Comparison of ENCODE assay signal across 7 mouse cellular contexts in genomic region chr7:104218701-104219569, GRCm38 (mm10). TPM values are rescaled to one million over a fixed set of nuclear protein-coding genes. Genes with fewer than 3 reads are reported as not detected.
A peak's percentile ranks its signal among the peaks of the same experiment; 100 is the strongest.
DNase-seq lines count a peak whose midpoint lies in the region; ATAC-seq lines count a peak whose summit lies in the region.

TSS of gene Trim6 (plus strand) at chr7:104218793.

- H3K4me3 ChIP-seq in forebrain, embryonic 16.5 days (replicated peaks; ENCODE audit: low read length) = peak within 1 kb of the TSS; percentile 21
- H3K4me3 ChIP-seq in limb, embryonic 11.5 days (ENCODE audit: low read depth, low read length) = peak within 1 kb of the TSS; percentile 30
- H3K4me3 ChIP-seq in stomach, embryonic 14.5 days (ENCODE audit: low read depth, low read length) = peak within 1 kb of the TSS; percentile 30

- H3K27ac ChIP-seq in forebrain, embryonic 16.5 days (ENCODE audit: low read length) = no peak within 1 kb of the TSS
- no peak within 1 kb of the TSS for H3K27ac ChIP-seq in limb, embryonic 11.5 days (replicated peaks; ENCODE audit: low read depth, low read length)
- H3K27ac ChIP-seq in stomach, embryonic 14.5 days (ENCODE audit: low read length) = no peak within 1 kb of the TSS

- no peaks in the 10 kb centered on the region for H3K9me3 ChIP-seq in forebrain, embryonic 16.5 days (ENCODE audit: control insufficient read depth, low read length)
- no peaks in the 10 kb centered on the region for H3K9me3 ChIP-seq in limb, embryonic 11.5 days (ENCODE audit: control insufficient read depth, low read length)
- H3K9me3 ChIP-seq in stomach, embryonic 14.5 days (ENCODE audit: control insufficient read depth, low read depth, low read length) = no peaks in the 10 kb centered on the region

- DNase-seq in R1 (ENCODE audit: low read depth, low spot score) = peak; percentile 97
- peak; percentile 18 to 64 for DNase-seq in adrenal gland, postnatal 4 days (ENCODE audit: low spot score in 2 of 2)
- peak; percentile 76 for DNase-seq in limb, embryonic 11.5 days (ENCODE audit: low spot score)
- peak; percentile 56 for DNase-seq in mesoderm, embryonic 11.5 days (ENCODE audit: low read depth, low spot score)

- WGBS in forebrain, embryonic 16.5 days = 3% methylated on average over 37 of the region's 37 CpGs
- WGBS in limb, embryonic 11.5 days = 2% methylated on average over 37 of the region's 37 CpGs
- 3% methylated on average over 37 of the region's 37 CpGs for WGBS in stomach, embryonic 14.5 days

- peak within 1 kb of the TSS; percentile 45 for H3K4me2 ChIP-seq in forebrain, embryonic 16.5 days (ENCODE audit: low read length)
- H3K4me2 ChIP-seq in limb, embryonic 11.5 days (ENCODE audit: low read depth, severe bottlenecking) = peak within 1 kb of the TSS; percentile 54
- peak within 1 kb of the TSS; percentile 54 for H3K4me2 ChIP-seq in stomach, embryonic 14.5 days (replicated peaks; ENCODE audit: low read depth, low read length)

- H3K4me1 ChIP-seq in forebrain, embryonic 16.5 days (replicated peaks; ENCODE audit: control insufficient read depth, insufficient read depth, low read length) = peaks cover 8% of the 10 kb centered on the region
- no peaks in the 10 kb centered on the region for H3K4me1 ChIP-seq in limb, embryonic 11.5 days (ENCODE audit: control insufficient read depth, insufficient read depth, low read length)
- no peaks in the 10 kb centered on the region for H3K4me1 ChIP-seq in stomach, embryonic 14.5 days (ENCODE audit: control insufficient read depth, insufficient read depth, low read length)

- no peaks in the 10 kb centered on the region for H3K36me3 ChIP-seq in forebrain, embryonic 16.5 days (ENCODE audit: control insufficient read depth, insufficient read depth)
- H3K36me3 ChIP-seq in limb, embryonic 11.5 days (ENCODE audit: control insufficient read depth, insufficient read depth, low read length) = no peaks in the 10 kb centered on the region
- no peaks in the 10 kb centered on the region for H3K36me3 ChIP-seq in stomach, embryonic 14.5 days (ENCODE audit: control insufficient read depth, insufficient read depth, low read length)

- H3K9ac ChIP-seq in forebrain, embryonic 16.5 days (replicated peaks; ENCODE audit: low read depth, low read length) = no peak within 1 kb of the TSS
- H3K9ac ChIP-seq in limb, embryonic 11.5 days (ENCODE audit: low read length) = peak within 1 kb of the TSS; percentile 43
- H3K9ac ChIP-seq in stomach, embryonic 14.5 days (replicated peaks; ENCODE audit: low read depth, low read length) = no peak within 1 kb of the TSS

- peak; percentile 47; the same call in 1 of the 2 replicates for ATAC-seq in forebrain, embryonic 16.5 days
- ATAC-seq in hematopoietic stem cell, adult 5-6 weeks (replicated peaks in 1 of 2; ENCODE audit: insufficient read depth in 1 of 2, low FRiP score in 2 of 2, low TSS enrichment in 1 of 2, low read depth in 1 of 2, poor library complexity in 2 of 2, severe bottlenecking in 2 of 2) = peak; percentile 88 to 89
- ATAC-seq in limb, embryonic 11.5 days (ENCODE audit: insufficient number of reproducible peaks, low FRiP score, low TSS enrichment, low read depth) = peak; percentile 85
- ATAC-seq in stomach, embryonic 14.5 days (ENCODE audit: insufficient number of reproducible peaks, insufficient read depth, low FRiP score, low read depth) = peak; percentile 76

- H3K27me3 ChIP-seq in forebrain, embryonic 16.5 days (replicated peaks; ENCODE audit: control insufficient read depth, insufficient read depth, low read length) = no peaks in the 10 kb centered on the region
- H3K27me3 ChIP-seq in limb, embryonic 11.5 days (ENCODE audit: control insufficient read depth, insufficient read depth, low read length) = no peaks in the 10 kb centered on the region
- H3K27me3 ChIP-seq in stomach, embryonic 14.5 days (ENCODE audit: control insufficient read depth, insufficient read depth, low read length) = no peaks in the 10 kb centered on the region

RNA-seq across cellular contexts. Expression of gene Trim6, which starts in this region (rescaled TPM):
- 1 to 10 TPM; 2.1 to 2.7 TPM for total RNA-seq in adrenal gland, postnatal 4 days (2021)
- 0.31 and 0.61 TPM in 2 replicates for polyA plus RNA-seq in forebrain, embryonic 16.5 days (2015; fragmentation: Nextera tagmentation; extraction: Ambion mirVana)
- 9.3 and 16.7 TPM in 2 replicates for total RNA-seq in hematopoietic stem cell, adult 5-6 weeks (2017)
- 3.5 and 5.5 TPM in 2 replicates for polyA plus RNA-seq in limb, embryonic 11.5 days (2014; fragmentation: Nextera tagmentation; extraction: Ambion mirVana)
- 1.3 and 1.4 TPM in 2 replicates for polyA plus RNA-seq in stomach, embryonic 14.5 days (2014; fragmentation: Nextera tagmentation; extraction: Ambion mirVana)

Comparison
In these comparisons a context has a peak if more than half of its experiments do, and no peak if none do; other contexts are left out.
1. Peak in ATAC-seq, H3K4me3 ChIP-seq and H3K4me2 ChIP-seq in forebrain, embryonic 16.5 days; RNA of the gene not detected or under 1 TPM.
2. DNase-seq: peak in every context shown above with its lines; median percentile 97 in R1; 76 in limb, embryonic 11.5 days; 56 in mesoderm, embryonic 11.5 days; 41 in adrenal gland, postnatal 4 days.